Mouse (Mus musculus): Measurements from ENCODE around the gene Slc7a5. TPM values are rescaled to one million over a fixed set of nuclear protein-coding genes. Genes with fewer than 3 reads are reported as not detected.

Slc7a5 gene
- polyA plus RNA-seq, 1 experiment: 4.3 TPM

DNA sequence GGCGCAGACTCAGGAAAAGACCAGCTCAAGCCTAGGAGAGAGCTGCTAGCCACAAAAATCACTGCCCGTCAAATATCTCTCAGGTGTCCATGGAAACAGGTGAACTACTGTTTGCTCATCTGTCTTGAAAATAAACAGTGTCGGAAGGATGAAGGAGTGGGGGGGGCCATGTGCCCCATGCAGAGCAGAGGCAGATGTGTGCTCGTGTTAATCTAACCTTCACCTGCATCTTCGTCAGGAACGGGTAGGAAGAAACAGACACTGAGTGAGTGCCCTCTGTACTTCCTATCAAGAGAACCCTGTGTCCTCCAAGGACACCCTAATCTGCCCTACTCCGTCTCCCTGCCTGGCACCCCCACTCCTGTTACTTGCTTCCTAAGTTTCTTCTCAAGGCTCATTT, 55.8 kb downstream of the Slc7a5 start:
- no peaks in the 10 kb centered on the region for H3K36me3 ChIP-seq (ENCODE audit: control insufficient read depth, insufficient read depth, low read length)
- DNase-seq: no peak
- no peak for TF ChIP-seq POLR2A (IDR thresholded peaks at IDR 0.05; ENCODE audit: low read depth, low read length)
- TF ChIP-seq CTCF (conservative IDR thresholded peaks at IDR 0.05; ENCODE audit: insufficient read depth, insufficient read length, low read depth, low read length): no peak
- no peak overlapping the region for H3K4me3 ChIP-seq (ENCODE audit: insufficient read depth, low read depth, low read length)
- no peaks in the 10 kb centered on the region; the same call in 1 of the 2 replicates for H3K4me1 ChIP-seq (ENCODE audit: control insufficient read depth, insufficient read depth, low read length)
- H3K27ac ChIP-seq (ENCODE audit: insufficient read depth, low read depth, low read length): no peak overlapping the region
- H3K27me3 ChIP-seq (replicated peaks; ENCODE audit: control insufficient read depth, insufficient read depth, low read length): no peaks in the 10 kb centered on the region
- 80% methylated on average over 7 of the region's 7 CpGs for WGBS

DNA sequence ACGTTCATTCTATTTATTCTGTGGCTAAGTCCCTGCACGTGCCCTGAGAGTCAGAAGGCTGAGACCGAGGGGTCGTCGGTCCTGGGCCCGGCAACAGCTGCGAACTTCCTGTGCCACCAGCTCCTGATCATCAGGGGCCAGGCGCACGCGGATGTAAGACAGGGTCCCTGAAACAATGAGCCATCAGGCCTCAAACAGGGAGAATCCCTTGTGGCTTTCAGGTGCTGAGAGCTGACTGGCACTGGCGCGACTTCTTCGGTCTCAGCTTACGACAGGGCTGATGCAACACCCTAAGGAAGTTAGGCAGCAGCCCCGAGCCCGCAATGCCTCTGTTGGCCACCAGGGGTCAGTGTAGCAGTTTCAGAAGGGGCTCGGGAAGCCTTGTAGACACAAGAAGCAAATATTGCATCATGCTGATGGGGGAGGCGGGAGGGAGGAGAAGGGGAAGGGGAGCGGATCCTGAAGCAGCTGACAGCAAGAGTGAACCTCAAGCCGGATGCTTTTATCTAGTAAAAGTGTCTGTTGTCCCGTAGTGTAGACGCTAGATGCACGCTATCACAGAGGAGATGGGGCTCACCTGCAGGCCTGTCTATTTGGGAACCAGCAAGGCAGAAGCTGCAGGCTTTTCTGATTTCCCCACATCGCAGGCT, 56.5 kb downstream of the Slc7a5 start:
- WGBS: 10% methylated on average over 24 of the region's 24 CpGs
- H3K27ac ChIP-seq (ENCODE audit: insufficient read depth, low read depth, low read length): no peak overlapping the region
- no peaks in the 10 kb centered on the region for H3K36me3 ChIP-seq (ENCODE audit: control insufficient read depth, insufficient read depth, low read length)
- peak; percentile 88 for DNase-seq
- TF ChIP-seq POLR2A (IDR thresholded peaks at IDR 0.05; ENCODE audit: low read depth, low read length) (no peak), CTCF (conservative IDR thresholded peaks at IDR 0.05; ENCODE audit: insufficient read depth, insufficient read length, low read depth, low read length) (peak; percentile 94)
- peak overlapping the region; percentile 25; the same call in 1 of the 2 replicates for H3K4me3 ChIP-seq (ENCODE audit: insufficient read depth, low read depth, low read length)
- H3K4me1 ChIP-seq (ENCODE audit: control insufficient read depth, insufficient read depth, low read length): no peaks in the 10 kb centered on the region; the same call in 1 of the 2 replicates
- no peaks in the 10 kb centered on the region for H3K27me3 ChIP-seq (replicated peaks; ENCODE audit: control insufficient read depth, insufficient read depth, low read length)

DNA sequence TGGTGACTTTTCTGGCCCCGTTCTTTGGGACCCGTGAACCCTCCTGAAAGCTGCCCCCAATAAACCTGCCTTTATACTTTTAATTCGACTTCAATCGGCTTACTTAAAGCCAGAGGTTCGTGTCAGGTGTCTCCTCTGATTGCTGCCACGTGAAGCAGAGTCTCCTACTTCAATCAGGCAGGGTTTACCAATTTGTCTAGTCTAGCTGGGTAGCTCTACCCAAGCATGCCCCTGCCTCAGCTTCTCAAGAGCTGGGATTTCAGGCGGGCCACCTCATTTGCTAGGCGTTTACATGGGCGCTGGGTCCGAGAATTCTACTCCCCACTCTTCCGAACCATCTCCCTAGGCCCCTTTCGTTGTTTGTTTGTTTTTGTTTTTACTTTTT, 57.1 kb downstream of the Slc7a5 start:
- no peak for TF ChIP-seq CTCF (conservative IDR thresholded peaks at IDR 0.05; ENCODE audit: insufficient read depth, insufficient read length, low read depth, low read length)
- TF ChIP-seq POLR2A (IDR thresholded peaks at IDR 0.05; ENCODE audit: low read depth, low read length): no peak
- no peaks in the 10 kb centered on the region for H3K27me3 ChIP-seq (replicated peaks; ENCODE audit: control insufficient read depth, insufficient read depth, low read length)
- WGBS: 43% methylated on average over 12 of the region's 12 CpGs
- no peak overlapping the region for H3K4me3 ChIP-seq (ENCODE audit: insufficient read depth, low read depth, low read length)
- no peak overlapping the region for H3K27ac ChIP-seq (ENCODE audit: insufficient read depth, low read depth, low read length)
- no peaks in the 10 kb centered on the region for H3K36me3 ChIP-seq (ENCODE audit: control insufficient read depth, insufficient read depth, low read length)
- no peaks in the 10 kb centered on the region; the same call in 1 of the 2 replicates for H3K4me1 ChIP-seq (ENCODE audit: control insufficient read depth, insufficient read depth, low read length)
- DNase-seq: no peak

DNA sequence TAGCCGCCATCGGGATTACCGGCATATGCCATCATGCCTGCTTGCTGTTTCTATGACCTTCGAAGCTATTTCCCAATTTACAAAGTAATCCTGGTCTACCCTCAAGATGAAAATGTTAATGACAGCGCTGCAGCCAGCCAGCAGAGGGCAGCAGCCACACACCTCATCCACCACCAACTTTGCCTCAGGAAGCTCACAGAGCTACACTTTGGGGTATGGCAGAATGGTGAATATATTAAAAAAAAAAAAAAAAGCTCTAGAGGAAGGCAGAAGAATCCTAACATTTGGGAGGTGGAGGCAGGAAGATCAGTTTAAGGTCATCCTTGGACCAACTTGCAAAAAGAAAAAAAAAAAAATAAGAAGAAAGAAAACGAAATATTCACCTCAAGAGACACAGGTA, 57.5 kb downstream of the Slc7a5 start:
- no peak overlapping the region for H3K27ac ChIP-seq (ENCODE audit: insufficient read depth, low read depth, low read length)
- DNase-seq: peak; percentile 66
- TF ChIP-seq CTCF (conservative IDR thresholded peaks at IDR 0.05; ENCODE audit: insufficient read depth, insufficient read length, low read depth, low read length) (peak; percentile 87), POLR2A (IDR thresholded peaks at IDR 0.05; ENCODE audit: low read depth, low read length) (no peak)
- no peaks in the 10 kb centered on the region for H3K27me3 ChIP-seq (replicated peaks; ENCODE audit: control insufficient read depth, insufficient read depth, low read length)
- H3K4me1 ChIP-seq (ENCODE audit: control insufficient read depth, insufficient read depth, low read length): no peaks in the 10 kb centered on the region; the same call in 1 of the 2 replicates
- no peaks in the 10 kb centered on the region for H3K36me3 ChIP-seq (ENCODE audit: control insufficient read depth, insufficient read depth, low read length)
- 13% methylated on average over 6 of the region's 6 CpGs for WGBS
- no peak overlapping the region for H3K4me3 ChIP-seq (ENCODE audit: insufficient read depth, low read depth, low read length)

DNA sequence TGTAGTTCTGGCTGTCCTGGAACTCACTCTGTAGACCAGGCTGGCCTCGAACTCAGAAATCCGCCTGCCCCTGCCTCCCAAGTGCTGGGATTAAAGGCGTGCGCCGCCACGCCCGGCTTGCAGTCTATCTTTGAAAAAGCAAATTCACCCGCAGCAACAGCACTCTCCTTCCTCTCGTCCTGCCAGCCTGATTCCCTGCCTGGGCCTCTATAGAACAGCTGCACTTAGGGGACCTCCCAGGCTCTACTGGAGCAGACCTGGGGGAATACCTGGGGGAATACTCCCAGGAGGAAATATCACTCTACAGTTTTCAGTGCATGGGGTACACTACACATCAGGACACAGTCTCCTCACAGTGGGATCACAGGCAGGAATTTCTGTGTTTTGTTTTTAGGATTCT, 58.2 kb downstream of the Slc7a5 start:
- Histone ChIP-seq H3K27ac (ENCODE audit: insufficient read depth, low read depth, low read length) (no peak overlapping the region), H3K27me3 (replicated peaks; ENCODE audit: control insufficient read depth, insufficient read depth, low read length) (no peaks in the 10 kb centered on the region), H3K4me3 (ENCODE audit: insufficient read depth, low read depth, low read length) (no peak overlapping the region), H3K36me3 (ENCODE audit: control insufficient read depth, insufficient read depth, low read length) (no peaks in the 10 kb centered on the region), H3K4me1 (ENCODE audit: control insufficient read depth, insufficient read depth, low read length) (no peaks in the 10 kb centered on the region; the same call in 1 of the 2 replicates)
- DNase-seq: no peak
- TF ChIP-seq POLR2A (IDR thresholded peaks at IDR 0.05; ENCODE audit: low read depth, low read length) (no peak), CTCF (conservative IDR thresholded peaks at IDR 0.05; ENCODE audit: insufficient read depth, insufficient read length, low read depth, low read length) (no peak)
- WGBS: 79% methylated on average over 9 of the region's 9 CpGs

DNA sequence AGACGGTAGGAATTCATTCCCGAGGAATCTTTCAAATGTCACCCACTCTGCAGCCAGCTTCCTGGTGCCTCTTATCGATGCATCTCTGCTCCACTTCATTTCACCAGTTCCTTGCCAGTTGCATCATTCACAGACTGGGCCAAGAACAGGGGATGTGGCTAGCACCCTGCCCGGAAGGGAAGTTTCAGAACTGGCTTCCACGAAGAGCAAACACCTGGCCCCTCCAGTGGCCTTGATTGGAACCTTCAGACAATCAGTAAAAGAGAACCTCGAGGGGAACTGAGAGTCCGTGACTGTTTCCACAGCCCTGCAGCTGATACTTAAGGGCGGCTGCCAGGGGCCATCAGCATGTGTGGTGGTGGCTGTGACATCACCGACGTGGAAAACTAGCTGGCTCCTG, 59.0 kb downstream of the Slc7a5 start:
- whole genome bisulfite sequencing: 53% methylated on average over 10 of the region's 10 CpGs
- H3K36me3 ChIP-seq (ENCODE audit: control insufficient read depth, insufficient read depth, low read length): no peaks in the 10 kb centered on the region
- no peak for TF ChIP-seq CTCF (conservative IDR thresholded peaks at IDR 0.05; ENCODE audit: insufficient read depth, insufficient read length, low read depth, low read length)
- DNase-seq: no peak
- H3K27me3 ChIP-seq (replicated peaks; ENCODE audit: control insufficient read depth, insufficient read depth, low read length): no peaks in the 10 kb centered on the region
- no peaks in the 10 kb centered on the region; the same call in 1 of the 2 replicates for H3K4me1 ChIP-seq (ENCODE audit: control insufficient read depth, insufficient read depth, low read length)
- no peak overlapping the region for H3K27ac ChIP-seq (ENCODE audit: insufficient read depth, low read depth, low read length)
- no peak overlapping the region for H3K4me3 ChIP-seq (ENCODE audit: insufficient read depth, low read depth, low read length)

DNA sequence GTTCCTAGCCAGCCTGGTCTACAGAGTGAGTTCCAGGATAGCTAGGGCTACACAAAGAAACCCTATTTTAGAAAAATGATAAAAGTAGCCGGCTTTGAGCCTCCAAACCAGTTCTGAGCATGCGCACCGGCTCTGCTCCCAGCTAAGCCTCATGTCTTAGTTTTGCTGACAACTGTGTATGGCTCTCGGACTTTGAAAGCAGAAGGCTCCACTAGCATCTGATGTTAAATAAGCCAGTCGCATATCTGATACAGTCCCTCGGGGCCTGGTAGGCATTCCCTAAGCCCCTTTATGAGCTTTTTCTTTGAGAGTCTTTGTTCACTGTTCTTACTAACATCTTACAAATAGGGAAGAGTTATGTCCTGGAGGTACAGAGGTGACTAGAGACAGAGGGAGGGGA, 59.5 kb downstream of the Slc7a5 start:
- Histone ChIP-seq H3K4me1 (ENCODE audit: control insufficient read depth, insufficient read depth, low read length) (no peaks in the 10 kb centered on the region; the same call in 1 of the 2 replicates), H3K27ac (ENCODE audit: insufficient read depth, low read depth, low read length) (no peak overlapping the region), H3K27me3 (replicated peaks; ENCODE audit: control insufficient read depth, insufficient read depth, low read length) (no peaks in the 10 kb centered on the region), H3K36me3 (ENCODE audit: control insufficient read depth, insufficient read depth, low read length) (no peaks in the 10 kb centered on the region), H3K4me3 (ENCODE audit: insufficient read depth, low read depth, low read length) (no peak overlapping the region)
- TF ChIP-seq POLR2A (IDR thresholded peaks at IDR 0.05; ENCODE audit: low read depth, low read length): no peak
- no peak for TF ChIP-seq CTCF (conservative IDR thresholded peaks at IDR 0.05; ENCODE audit: insufficient read depth, insufficient read length, low read depth, low read length)
- no peak for DNase-seq
- 69% methylated on average over 6 of the region's 6 CpGs for WGBS
